Mouse (Mus musculus) adrenal gland, postnatal 25 days (tissue): ENCODE measurements around the gene Tmem86a. TPM values are rescaled to one million over a fixed set of nuclear protein-coding genes. Genes with fewer than 3 reads are reported as not detected.
"Not testable (repeated sequence)": the region's sequence is repeated elsewhere in the genome, so short reads cannot be mapped to it uniquely, and the experiment has no call there.

ENCODE experiments used
- DNase-seq: peaks from one replicate; pipeline ENCODE4 v3.0.0; 2021; ENCODE audit warnings: mixed read lengths
- long read RNA-seq: library from polyadenylated mRNA; stranded (forward); transcript quantifications from one replicate; pipeline ENCODE4 v2.0.0, GENCODE M21; 2021
- total RNA-seq: library from RNA; stranded (reverse); gene quantifications from 2 replicates; pipeline ENCODE4 v1.2.3, GENCODE M21; 2021

Tmem86a gene
- total RNA-seq = 25.8 and 53.9 TPM in 2 replicates
- long read RNA-seq, transcript Tmem86a-201 (3 exons, 1,831 nt) = major isoform, 54 of 64 reads
- long read RNA-seq, partial matches to known transcripts = 3 of 64 reads
- long read RNA-seq, other reads (novel, unspliced or antisense) = 7 of 64 reads

DNA sequence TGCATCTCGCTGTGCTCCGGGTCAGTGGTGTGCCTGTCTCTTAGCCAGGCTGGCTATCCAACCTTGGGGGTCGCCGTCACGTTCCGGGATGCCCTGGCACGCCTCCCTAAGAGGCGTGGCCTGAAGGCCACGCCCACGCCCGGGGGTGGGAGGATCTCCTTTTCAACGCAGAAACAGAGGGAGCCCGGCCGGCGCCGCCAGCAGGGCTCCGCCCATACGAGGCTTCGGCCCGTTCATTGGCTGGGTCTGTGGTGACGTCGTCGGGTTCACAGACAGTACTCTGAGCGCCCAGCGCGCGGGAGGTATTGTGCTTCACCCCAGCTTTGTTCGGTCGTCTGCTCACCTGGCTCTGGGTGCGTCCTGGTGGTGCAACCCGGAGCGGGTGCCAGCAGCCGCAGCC is at the start of gene Tmem86a:
Gene Tmem86a, plus strand, starts transcription at position 236 of the 400 bp plus-strand sequence.
- peak; percentile 96 for DNase-seq

DNA sequence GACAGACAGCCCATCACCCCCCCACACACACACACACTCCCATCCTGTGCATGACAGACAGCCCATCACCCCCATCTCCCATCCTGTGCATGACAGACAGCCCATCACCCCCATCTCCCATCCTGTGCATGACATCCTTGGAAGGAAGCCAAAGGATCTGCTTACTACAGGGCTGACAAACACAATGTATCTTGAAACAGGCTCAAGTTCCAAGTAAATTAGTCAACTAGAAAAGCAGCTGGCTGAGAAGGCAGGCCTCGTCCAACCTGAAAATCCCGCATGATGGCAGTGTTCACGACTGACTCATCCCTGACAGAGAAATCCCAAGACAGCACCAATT is 49.8 kb upstream of the Tmem86a start:
- no peak for DNase-seq

DNA sequence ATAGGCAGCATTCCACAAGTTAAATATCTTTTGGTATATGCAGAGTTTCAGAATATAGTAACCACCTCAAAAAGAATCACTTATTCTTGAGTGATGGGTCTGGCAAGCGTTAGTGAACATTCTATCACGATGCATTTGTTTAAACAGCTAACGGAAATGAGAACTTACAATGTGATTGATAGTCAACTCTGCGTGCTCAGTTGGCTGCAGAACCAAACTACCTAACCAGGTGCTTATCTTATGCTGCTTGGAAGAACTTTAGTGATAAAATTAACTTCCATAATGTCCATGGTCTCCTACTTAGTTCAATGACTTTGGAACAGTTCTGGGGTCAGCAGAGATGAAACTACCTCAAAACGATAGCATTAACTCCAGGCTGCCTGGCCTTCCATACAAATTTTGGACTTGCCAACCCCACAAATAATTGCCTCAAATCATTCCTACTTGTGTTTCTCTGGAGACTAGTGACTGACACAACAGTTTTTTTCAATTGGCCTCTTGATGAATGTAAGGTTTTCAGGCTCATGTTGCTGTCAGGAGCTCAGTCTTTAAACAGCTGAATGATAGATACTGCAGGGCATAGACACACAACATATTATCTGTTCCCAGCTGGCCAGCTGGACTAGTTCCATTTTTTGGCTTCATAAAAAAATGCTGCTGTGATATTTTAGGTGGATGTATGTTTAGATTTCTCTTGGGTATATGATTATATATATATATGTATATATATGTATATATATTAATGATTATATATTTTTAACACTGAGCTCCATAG is 49.1 kb upstream of the Tmem86a start:
- DNase-seq = no peak

DNA sequence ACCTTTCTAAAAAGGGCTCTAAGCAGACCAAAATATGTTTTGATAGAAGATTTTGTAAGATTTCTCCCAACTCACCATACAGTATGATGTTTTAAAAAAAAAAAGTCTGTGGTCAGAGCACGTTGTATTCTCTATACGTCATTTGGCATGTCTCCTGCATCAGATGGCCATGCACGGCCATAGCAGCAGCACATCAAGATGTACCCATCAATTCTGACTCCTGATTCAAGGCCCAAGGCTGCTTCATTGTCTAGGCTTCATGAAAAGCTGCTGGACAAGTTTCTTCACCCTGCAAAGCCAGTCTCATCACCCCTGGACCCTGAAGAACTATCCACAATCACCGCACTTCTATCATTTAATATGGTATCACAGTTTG is 48.5 kb upstream of the Tmem86a start:
- no peak for DNase-seq

DNA sequence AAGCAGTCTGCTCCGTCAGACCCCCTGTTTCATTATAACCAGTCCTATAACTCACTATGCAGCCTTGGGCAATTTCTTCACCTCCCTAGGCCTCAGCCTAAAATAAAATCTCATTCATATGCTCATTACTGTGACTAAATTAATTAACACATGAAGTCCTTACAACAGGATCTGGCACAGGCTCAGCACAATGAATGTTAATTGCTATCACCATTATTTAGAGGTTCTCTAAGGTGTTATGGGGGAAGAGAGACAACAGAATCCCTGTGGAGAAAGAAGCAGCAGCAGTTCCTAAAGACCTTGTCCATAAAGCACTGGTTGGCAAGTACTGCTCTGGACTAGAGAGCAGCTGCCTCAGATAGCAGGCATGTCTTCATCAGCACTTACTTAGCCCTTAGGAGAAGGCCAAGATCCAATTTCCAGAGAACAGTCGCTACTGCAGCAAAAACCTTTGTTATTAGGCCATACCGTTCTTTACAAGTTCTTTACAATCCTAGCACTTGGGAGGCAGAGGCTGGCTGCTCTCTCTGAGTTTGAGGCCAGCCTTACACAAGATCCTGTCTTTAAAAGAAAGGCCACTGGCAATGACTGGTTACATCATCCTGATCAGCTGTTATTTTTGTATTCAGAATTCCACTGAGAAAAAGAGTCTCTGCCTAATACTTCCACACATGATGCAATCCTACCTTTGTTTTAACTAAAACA is 46.8 kb upstream of the Tmem86a start:
- no peak for DNase-seq

DNA sequence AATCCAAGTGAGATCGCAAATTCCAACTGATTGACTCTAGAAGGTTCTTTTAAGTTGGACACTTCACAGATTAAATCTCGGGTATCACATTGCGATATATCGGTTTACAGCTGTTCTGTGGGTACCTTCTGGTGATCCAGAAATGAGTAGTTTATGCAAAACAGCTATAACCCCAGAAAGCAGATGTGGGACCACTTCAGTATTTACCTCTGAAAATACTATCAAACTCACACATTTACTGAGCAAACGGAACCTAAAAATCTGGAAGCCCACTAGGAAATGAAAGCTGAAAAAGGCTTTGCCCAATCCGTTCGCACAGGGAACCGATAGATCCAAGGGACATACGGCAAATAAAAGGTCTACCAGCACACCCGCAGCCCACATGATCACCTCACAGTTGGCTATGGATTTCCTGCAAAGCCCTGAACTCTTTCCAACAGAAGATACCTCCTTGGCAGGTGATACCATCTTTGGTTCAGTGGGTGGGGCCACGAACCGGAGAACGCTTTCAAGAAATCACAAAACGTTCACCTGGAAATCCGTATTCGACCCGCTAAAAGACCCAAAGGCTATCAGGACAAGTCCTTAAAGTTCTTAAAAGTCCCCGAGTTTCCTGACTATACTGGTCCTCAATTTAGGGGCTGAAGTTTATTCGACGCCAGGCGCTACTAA is 43.2 kb upstream of the Tmem86a start:
- no peak for DNase-seq

DNA sequence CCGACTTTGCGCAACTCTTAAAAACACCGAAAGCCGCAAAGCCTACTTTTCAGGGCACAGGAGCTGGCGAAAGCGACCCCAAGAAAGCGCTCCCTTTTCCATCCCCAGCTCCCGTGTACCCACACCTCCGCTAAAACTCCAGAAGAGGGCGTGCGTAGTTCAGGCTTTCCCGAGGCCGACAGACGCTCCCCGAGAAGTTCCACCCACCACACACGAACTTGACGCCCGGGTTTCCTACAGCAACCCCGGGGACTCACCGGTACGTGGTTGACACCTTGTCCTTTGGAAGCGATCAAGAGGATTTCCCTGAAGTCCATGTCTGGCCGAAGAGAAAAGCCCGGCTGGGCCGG is 42.6 kb upstream of the Tmem86a start:
- no peak for DNase-seq

DNA sequence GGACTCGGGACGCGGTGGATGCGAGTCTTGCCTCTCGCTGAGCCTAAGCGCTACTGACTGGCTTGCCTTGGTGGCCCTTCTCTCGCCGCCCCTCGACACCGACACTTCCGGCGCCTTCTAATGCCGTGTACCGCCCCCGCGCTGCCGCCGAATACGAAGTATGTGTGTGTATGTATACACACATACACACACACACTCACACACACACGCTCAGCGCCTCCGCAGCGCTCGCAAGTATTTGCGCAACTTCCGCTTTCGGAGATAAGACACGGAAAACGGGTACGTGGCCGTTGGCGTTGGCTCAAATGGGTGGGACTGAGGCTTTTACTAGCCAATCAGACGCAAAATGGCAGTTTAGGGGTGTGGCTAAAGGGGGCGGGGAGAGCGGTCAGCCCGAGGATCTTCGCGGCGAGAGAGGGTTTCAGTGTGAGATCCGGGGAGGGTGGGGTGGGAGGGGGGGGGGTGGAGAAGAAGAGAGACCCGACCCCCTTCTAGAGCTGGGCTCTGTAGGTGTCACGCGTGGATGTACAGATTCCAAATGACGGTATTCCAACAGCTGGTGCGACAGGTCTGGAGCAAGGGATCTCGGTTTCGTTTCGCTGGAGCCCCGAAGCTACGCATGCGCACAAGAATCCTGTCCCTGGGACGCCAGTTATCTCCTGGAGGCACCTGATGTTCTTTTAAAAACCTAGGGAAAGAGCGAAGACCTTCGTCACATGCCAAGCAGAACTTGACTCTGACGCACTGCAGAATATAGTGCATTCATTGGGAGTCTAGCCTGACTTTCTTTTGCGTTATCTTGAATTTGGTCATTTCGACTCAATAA is 42.0 kb upstream of the Tmem86a start, which contains the start of gene Spty2d1:
Gene Spty2d1, minus strand, starts transcription at position 244 of the 826 bp plus-strand sequence.
- peak; percentile 95 for DNase-seq

DNA sequence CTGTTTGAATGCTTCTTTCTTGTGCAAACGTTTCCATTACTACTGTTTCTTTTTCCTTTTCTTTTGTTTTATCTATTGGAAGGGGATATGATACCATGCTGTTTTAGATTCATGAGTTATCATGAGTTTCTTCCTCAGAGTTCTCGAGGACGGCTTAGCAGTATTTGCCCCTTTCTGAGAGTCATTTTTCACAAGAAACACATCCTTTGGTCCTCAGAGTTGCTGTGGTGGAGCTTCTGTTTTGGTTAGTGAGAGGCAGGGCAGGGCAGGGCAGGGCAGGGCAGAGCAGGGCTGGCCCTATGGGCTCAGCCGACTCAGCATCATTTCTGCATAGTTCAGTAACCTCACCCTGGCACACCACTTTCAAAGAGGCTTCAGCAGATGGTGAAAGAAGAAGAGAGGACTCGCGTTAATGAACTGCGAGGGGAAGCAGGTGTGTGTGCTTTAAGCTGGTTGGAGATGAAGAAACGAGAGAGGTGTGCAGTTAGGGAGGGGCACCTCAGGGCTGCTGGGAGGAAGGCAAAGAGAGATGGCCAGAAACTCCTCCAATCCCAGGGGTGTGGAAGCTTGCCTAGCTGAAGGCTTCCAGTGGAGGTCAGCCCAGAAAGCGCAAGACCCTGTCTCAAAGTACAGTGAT is 37.2 kb upstream of the Tmem86a start:
- no peak for DNase-seq

DNA sequence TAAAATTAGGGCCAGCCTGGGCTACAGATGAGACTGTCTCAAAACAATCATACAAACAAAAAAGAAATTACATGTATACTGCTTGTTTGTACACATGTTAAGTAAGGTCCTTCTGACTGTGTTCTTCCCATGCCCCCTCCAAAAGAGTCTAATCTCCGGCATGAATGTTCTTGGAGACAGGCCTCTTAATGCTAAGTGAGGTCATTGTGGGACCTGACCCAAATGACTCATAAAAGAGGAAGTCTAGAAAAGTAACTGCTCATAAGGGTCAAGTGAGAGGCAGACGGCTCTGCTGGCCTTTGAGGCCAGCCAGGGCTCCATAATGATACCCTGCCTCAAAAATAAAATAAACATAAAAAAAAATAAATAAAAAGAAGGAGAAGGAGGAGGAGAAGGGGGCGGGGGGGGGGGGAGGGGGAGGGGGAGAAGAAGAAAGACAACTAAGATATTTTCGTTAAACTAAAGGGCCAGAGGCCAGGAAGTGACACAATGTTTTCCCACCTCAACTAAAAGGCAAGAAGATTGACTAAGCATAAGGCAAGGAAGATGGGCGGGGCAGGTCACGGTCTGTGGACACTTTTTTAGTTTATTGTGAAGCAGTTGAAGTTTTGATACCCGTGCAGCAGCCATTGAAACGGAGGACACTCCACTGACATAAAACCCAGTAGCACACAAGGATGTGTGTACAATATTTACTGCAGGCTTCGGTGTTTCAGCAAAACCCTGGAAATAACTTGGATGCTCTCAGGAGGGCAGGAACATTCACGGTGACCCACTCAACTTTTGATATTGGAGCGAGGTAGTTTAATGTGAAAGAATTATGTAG is 35.6 kb upstream of the Tmem86a start:
- no peak for DNase-seq

DNA sequence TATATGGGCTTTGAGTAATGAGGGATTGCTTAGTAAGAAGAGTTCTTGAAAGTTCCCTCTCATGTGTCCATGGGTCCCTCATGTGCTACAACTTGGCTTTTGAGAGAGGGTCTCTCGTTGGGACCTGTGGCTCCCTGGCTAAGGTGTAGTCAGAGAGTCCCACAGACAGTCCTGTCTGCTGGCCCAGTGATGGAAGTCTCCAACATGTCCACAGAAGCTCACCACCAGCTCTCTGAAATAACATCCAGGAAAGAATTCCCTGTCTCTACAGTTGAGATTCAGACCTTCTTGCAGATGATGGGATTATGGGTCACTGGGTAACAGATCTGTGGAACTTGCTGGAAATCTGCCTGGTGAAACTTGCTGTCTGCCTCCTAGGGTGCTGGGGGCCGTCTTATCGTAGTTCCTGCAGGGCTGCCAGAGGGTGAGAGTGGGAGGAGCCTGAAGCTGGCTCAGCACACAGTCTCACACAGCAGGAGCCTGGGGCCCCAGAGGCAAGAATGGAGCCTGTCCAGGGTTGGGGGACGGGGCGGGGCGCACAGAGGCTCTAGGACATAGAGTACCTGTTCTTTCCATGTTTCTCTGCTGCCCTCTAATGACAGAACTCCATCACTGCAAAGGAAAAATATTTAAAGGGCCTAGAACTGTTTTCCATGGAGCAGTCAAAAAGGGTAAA is 34.9 kb upstream of the Tmem86a start:
- peak; percentile 82 for DNase-seq

DNA sequence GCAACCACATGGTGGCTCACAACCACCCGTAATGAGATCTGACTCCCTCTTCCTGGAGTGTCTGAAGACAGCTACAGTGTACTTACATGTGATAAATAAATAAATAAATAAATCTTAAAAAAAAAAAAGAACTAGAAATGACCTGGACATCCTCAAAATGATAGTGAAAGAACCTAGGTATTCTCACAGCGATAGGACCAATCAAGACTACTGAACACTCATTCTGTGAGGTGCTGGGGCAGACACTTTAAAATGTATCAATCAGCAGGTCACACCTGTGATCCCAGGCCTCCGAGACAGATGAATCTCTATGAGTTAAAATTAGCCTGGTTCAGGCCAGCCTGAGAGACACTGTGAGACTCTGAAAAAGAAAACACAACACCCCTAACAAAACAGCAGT is 33.8 kb upstream of the Tmem86a start:
- no peak for DNase-seq

DNA sequence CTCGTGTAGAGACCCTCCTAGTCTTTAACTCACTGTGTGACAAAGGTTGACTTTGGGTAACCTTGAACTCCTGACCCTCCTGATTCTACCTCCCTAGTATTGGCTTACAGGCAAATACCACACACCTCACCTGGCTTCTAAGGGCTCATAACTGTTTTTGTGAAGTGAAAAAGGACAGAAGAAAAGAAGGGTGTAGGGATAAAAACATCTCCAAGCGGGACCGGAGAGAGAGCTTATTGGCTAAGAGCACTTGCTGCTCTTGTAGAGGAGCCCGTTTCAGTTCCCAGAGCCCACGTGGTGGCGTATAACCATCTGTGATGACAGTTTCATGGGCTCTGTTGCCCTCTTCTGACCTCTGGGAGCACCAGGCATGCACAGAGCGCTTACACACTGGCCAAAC is 33.3 kb upstream of the Tmem86a start:
- DNase-seq = no peak

DNA sequence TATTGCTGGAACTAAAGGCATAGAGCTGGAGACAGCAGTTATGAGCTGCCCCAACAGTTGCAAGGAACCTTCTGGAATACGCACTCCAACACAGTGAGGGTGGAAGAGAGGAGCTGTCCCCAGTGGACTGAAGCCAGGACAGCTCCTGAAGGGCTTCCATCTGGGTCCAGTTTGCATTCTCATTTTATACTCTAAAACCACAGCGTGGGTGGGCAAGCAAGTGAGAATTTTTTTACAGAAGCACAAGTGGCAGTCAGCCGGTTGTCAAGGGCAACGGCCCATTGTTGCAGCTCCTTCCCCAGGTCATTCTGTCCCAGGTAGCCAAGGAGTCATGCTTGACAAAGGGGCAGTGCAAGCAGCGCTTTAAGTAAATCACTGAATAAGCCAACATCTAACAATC is 30.8 kb upstream of the Tmem86a start:
- DNase-seq = no peak

DNA sequence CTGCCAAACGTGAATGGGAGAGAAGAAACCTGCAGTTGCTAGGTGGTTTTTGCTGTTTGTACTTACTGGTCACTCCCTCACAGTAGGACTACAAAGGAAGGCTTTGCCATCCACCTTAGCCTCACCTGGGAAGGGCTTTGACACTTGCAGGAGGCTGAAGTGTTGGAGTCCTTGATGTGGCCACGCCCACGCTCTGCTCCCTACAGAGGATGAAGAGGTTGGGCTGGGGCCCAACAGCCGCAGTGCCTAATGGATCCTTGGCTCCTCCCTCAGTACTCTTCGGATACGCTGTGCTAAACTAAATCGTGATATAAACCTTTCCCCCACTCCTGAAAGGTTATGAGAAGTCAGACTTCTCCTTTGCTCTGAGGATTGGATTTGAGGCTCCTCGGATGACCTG is 29.4 kb upstream of the Tmem86a start:
- DNase-seq = no peak

DNA sequence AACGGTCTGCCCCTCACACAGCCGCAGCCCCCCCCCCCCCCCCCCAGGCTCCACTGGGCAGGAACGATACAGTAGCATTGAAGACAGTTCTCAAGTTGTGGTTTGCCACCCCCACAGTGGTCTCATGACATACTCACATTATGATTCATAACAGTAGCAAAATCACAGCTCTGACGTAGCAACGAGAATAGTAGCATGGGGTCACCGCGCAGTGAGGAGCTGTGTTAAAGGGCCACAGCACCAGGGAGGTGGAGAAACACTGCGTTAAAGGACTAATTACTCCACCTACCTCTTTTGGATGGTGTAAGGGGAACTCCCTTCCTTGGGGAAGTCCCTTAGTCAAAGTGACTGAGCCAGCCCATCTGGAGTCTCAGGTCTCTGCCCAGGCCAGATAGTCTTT is 27.9 kb upstream of the Tmem86a start:
- DNase-seq = no peak

DNA sequence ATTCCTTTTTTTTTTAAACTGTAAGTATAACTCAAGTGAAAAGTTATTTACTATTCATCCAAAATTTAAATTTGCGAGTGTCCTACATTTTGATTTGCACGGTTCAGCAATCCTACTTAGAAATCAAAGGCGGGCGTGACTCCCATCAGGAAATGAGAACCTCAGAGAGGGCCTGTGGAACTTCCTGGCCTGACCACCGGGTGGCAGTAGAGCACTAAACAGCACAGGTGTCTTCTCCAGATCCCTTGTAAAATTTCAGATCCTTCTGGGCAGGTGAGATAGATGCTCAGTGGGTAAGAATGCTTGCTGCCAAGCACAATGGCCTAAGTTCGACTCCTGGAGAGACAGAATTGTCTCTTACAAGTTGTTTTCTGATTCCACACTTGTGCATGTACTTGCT is 26.9 kb upstream of the Tmem86a start:
- DNase-seq = peak; percentile 88

DNA sequence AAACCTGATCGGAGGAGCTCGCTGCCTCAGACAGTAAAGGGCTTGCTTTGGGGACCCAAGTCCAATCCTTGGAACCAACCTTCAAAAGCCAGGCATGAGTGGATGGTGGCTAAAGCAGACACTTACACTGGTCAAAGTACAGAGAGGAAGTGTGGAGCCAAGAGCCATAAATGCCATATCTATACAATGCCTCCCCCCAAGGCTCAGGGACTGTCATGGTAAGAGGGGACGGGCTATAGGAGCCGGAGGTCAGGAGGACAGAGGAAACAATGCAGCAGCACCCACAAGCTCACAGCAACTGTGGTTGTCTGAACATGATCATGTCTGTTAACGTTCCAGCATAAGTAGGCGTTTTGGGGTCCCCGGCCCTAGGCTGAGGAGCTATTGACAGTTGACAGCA is 25.9 kb upstream of the Tmem86a start:
- no peak for DNase-seq

DNA sequence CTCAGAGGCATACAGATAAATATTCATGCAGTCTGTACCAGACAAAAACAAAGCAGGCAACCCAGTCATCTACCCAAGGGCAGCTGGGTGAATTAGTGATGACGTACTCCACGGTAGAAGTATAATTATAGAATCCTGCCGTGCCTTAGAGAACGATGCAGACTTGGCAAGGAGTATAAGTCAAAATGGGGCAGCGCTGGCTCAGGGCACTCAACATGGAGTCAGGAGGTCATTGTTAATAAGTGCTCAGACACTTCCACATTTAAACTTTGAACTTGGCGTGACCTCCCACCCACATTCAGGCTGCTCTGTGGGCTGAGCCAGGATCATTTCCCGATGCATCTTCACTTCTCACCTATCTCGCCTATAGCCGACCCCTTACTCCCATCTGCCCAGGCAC is 25.0 kb upstream of the Tmem86a start:
- no peak for DNase-seq

DNA sequence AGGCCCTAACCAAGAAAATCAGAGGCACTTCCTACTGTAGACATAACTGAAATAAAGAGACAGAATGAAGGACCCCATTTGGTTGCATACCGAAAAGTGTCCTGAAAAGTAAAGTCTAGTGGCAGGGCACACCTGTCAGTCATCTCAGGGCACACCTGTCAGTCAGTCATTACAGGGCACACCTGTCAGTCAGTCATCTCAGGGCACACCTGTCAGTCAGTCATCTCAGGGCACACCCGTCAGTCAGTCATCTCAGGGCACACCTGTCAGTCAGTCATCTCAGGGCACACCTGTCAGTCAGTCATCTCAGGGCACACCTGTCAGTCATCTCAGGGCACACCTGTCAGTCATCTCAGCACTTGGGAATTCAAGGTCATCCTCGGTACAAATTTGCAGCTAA is 23.5 kb upstream of the Tmem86a start:
- not testable (repeated sequence) for DNase-seq
